Mouse (Mus musculus) embryonic facial prominence, embryonic 11.5 days (tissue): ENCODE data around the gene Creld1. TPM values are rescaled to one million over a fixed set of nuclear protein-coding genes. Genes with fewer than 3 reads are reported as not detected.

Experiments
- ATAC-seq: fragments of 200-750 bp; cut with Nextera tagmentation; replicated peaks from 2 replicates; pipeline ENCODE4 v1.8.0; 2017; ENCODE audit warnings: low read depth; ENCODE audit not compliant: insufficient number of reproducible peaks, low FRiP score, low TSS enrichment
- DNase-seq: peaks from one replicate; pipeline ENCODE4 v3.0.0-alpha.2; 2015; ENCODE audit warnings: low spot score
- H3K27ac ChIP-seq: fragments of 300-500 bp; sonication (generic); replicated peaks from 2 replicates; pipeline ENCODE4 v1.5.1; 2014; ENCODE audit warnings: mild to moderate bottlenecking, low read depth, low read length, control low read depth
- H3K27me3 ChIP-seq: fragments of 300-500 bp; sonication (generic); 2 replicates; pipeline ENCODE4 v1.6.1; 2014; ENCODE audit warnings: mild to moderate bottlenecking, low read length, moderate library complexity, mixed read lengths; ENCODE audit not compliant: control insufficient read depth, insufficient read depth
- H3K36me3 ChIP-seq: fragments of 300-500 bp; sonication (generic); replicated peaks from 2 replicates; pipeline ENCODE4 v1.6.1; 2014; ENCODE audit warnings: low read depth, mild to moderate bottlenecking, low read length, moderate library complexity, mixed read lengths; ENCODE audit not compliant: control insufficient read depth, insufficient read depth
- H3K4me1 ChIP-seq: fragments of 300-500 bp; sonication (generic); 2 replicates; pipeline ENCODE4 v1.6.1; 2014; ENCODE audit warnings: low read length, mixed read lengths; ENCODE audit not compliant: control insufficient read depth, insufficient read depth
- H3K4me2 ChIP-seq: fragments of 300-500 bp; sonication (generic); 2 replicates; pipeline ENCODE4 v1.6.1; 2014; ENCODE audit warnings: low read depth, mild to moderate bottlenecking, control low read depth, low read length, moderate library complexity
- H3K4me3 ChIP-seq: fragments of 300-500 bp; sonication (generic); 2 replicates; pipeline ENCODE4 v1.5.1; 2014; ENCODE audit warnings: low read depth, low read length, control low read depth
- H3K9ac ChIP-seq: fragments of 300-500 bp; sonication (generic); replicated peaks from 2 replicates; pipeline ENCODE4 v1.6.1; 2014; ENCODE audit warnings: mild to moderate bottlenecking, control low read depth, low read length
- H3K9me3 ChIP-seq: fragments of 300-500 bp; sonication (generic); replicated peaks from 2 replicates; pipeline ENCODE4 v1.6.1; 2016; ENCODE audit warnings: mild to moderate bottlenecking, low read length, inconsistent platforms, mixed read lengths; ENCODE audit not compliant: control insufficient read depth
- WGBS: fragments of 180-500 bp; shearing (Covaris S2); extraction: QIAGEN DNeasy Blood & Tissue Kit; methylation state at CpG from one replicate; pipeline ENCODE4 v1.1.7; 2014; 5-methylcytosine and 5-hydroxymethylcytosine counted together
- microRNA-seq: library from miRNA; unstranded; fragments of <30 nt; microRNA quantifications from one replicate; pipeline ENCODE4, GENCODE M21; 2016; ENCODE audit warnings: borderline number of aligned reads
- polyA plus RNA-seq: library from polyadenylated mRNA; unstranded; fragments of >200 nt; fragmentation: Nextera tagmentation; extraction: Ambion mirVana; gene quantifications from 2 replicates; pipeline ENCODE4 v1.2.1, GENCODE M21; 2014

Gene Creld1
- polyA plus RNA-seq, 1 experiment from 2014 or later, result 13.1 TPM

- no peaks in the 10 kb centered on the region for H3K9me3 ChIP-seq
- H3K27ac ChIP-seq, result no peak overlapping the region
- no peak overlapping the region for H3K4me2 ChIP-seq
- no peaks in the 10 kb centered on the region for H3K4me1 ChIP-seq
- H3K9ac ChIP-seq, result no peak overlapping the region
- peaks cover 11% of the 10 kb centered on the region for H3K36me3 ChIP-seq
- 94% methylated on average over 8 of the region's 8 CpGs for WGBS
- H3K27me3 ChIP-seq, result no peaks in the 10 kb centered on the region
- no peak overlapping the region for H3K4me3 ChIP-seq
- ATAC-seq (no peak), DNase-seq (no peak)
Observed at GRCm38 (mm10) chr6:113523420-113523819, 40.3 kb downstream of the Creld1 start.

- Histone ChIP-seq H3K4me3 (peak within 1 kb of the TSS; percentile 63), H3K36me3 (no peaks in the 10 kb centered on the region), H3K9ac (peak within 1 kb of the TSS; percentile 85), H3K4me2 (peak within 1 kb of the TSS; percentile 47), H3K4me1 (no peaks in the 10 kb centered on the region), H3K27me3 (no peaks in the 10 kb centered on the region), H3K9me3 (no peaks in the 10 kb centered on the region), H3K27ac (peak within 1 kb of the TSS; percentile 35)
- DNase-seq, result peak; percentile 94
- peak; percentile 90 for ATAC-seq
- WGBS, result under 1% methylated on average over 47 of the region's 47 CpGs
Observed at GRCm38 (mm10) chr6:113530932-113531839, 48.1 kb downstream of the Creld1 start, which contains the start of the genes Emc3 and Fancd2. Emc3 (minus strand) TSS chr6:113531652. Fancd2 (plus strand) TSS chr6:113531682.

GRCm38 (mm10) chr6:113531840-113532404 lies 48.8 kb downstream of the Creld1 start:
- Histone ChIP-seq H3K4me2 (peak overlapping the region; percentile 47), H3K27ac (peak overlapping the region; percentile 35; the same call in 1 of the 2 replicates), H3K9me3 (no peaks in the 10 kb centered on the region), H3K36me3 (no peaks in the 10 kb centered on the region), H3K4me3 (peak overlapping the region; percentile 63), H3K9ac (peak overlapping the region; percentile 85), H3K27me3 (no peaks in the 10 kb centered on the region), H3K4me1 (no peaks in the 10 kb centered on the region)
- ATAC-seq, result no peak
- 10% methylated on average over 7 of the region's 7 CpGs for WGBS
- peak; percentile 8 for DNase-seq

- H3K4me3 ChIP-seq, result no peak overlapping the region
- H3K9ac ChIP-seq, result no peak overlapping the region
- no peaks in the 10 kb centered on the region for H3K4me1 ChIP-seq
- H3K9me3 ChIP-seq, result no peaks in the 10 kb centered on the region
- DNase-seq, result no peak
- no peaks in the 10 kb centered on the region for H3K36me3 ChIP-seq
- no peak overlapping the region for H3K27ac ChIP-seq
- no peak for ATAC-seq
- H3K27me3 ChIP-seq, result no peaks in the 10 kb centered on the region
- H3K4me2 ChIP-seq, result no peak overlapping the region
- 80% methylated on average over 7 of the region's 7 CpGs for WGBS
Observed at GRCm38 (mm10) chr6:113534886-113535285, 51.8 kb downstream of the Creld1 start.

GRCm38 (mm10) chr6:113541610-113542009 lies 58.5 kb downstream of the Creld1 start:
- Histone ChIP-seq H3K4me1 (no peaks in the 10 kb centered on the region), H3K9ac (no peak overlapping the region), H3K4me3 (no peak overlapping the region), H3K27me3 (no peaks in the 10 kb centered on the region), H3K4me2 (no peak overlapping the region), H3K27ac (no peak overlapping the region), H3K9me3 (no peaks in the 10 kb centered on the region), H3K36me3 (no peaks in the 10 kb centered on the region)
- no peak for ATAC-seq
- WGBS, result 88% methylated on average over 6 of the region's 6 CpGs
- DNase-seq, result no peak

Small RNA genes within 50 kb of the gene (microRNA-seq; reads per million reads assigned to microRNA genes)
- not detected for gene Gm23365

Other genes with a start within 250 kb of the Creld1 start
- 42.5 and 44.8 TPM in 2 replicates for gene Mtmr14, start 245.5 kb upstream of the Creld1 start, polyA plus RNA-seq
- gene Cpne9, start 201.0 kb upstream of the Creld1 start, polyA plus RNA-seq, result 0.10 and 0.14 TPM in 2 replicates
- 17.6 and 21.3 TPM in 2 replicates for gene Brpf1, start 176.2 kb upstream of the Creld1 start, polyA plus RNA-seq
- gene Ogg1, start 156.3 kb upstream of the Creld1 start, polyA plus RNA-seq, result 13.0 and 14.6 TPM in 2 replicates
- 73.5 and 77.1 TPM in 2 replicates for gene Camk1, start 139.3 kb upstream of the Creld1 start, polyA plus RNA-seq
- 44.3 and 51.0 TPM in 2 replicates for gene Tada3, start 105.4 kb upstream of the Creld1 start, polyA plus RNA-seq
- gene Arpc4, start 105.2 kb upstream of the Creld1 start, polyA plus RNA-seq, result 201 and 203 TPM in 2 replicates
- 2.2 and 2.7 TPM in 2 replicates for gene Ttll3, start 94.0 kb upstream of the Creld1 start, polyA plus RNA-seq
- gene Rpusd3, start 64.0 kb upstream of the Creld1 start, polyA plus RNA-seq, result 25.7 and 27.2 TPM in 2 replicates
- not detected in 2 replicates for gene Cidec, start 47.5 kb upstream of the Creld1 start, polyA plus RNA-seq
- 72.6 and 77.6 TPM in 2 replicates for gene Jagn1, start 40.7 kb upstream of the Creld1 start, polyA plus RNA-seq
- gene Il17re, start 24.8 kb upstream of the Creld1 start, polyA plus RNA-seq, result 1.2 and 2.3 TPM in 2 replicates
- 1.3 and 3.5 TPM in 2 replicates for gene Il17rc, start 11.9 kb upstream of the Creld1 start, polyA plus RNA-seq
- gene Prrt3, start 18.6 kb downstream of the Creld1 start, polyA plus RNA-seq, result 0.90 and 1.3 TPM in 2 replicates
- gene Emc3, start 48.4 kb downstream of the Creld1 start, polyA plus RNA-seq, result 83.2 and 85.8 TPM in 2 replicates
- 14.6 and 17.7 TPM in 2 replicates for gene Fancd2, start 48.4 kb downstream of the Creld1 start, polyA plus RNA-seq
- 0.20 TPM in 1 of 2 replicates, not detected in the other for gene Fancd2os, start 117.4 kb downstream of the Creld1 start, polyA plus RNA-seq
- 232 and 233 TPM in 2 replicates for gene Brk1, start 121.5 kb downstream of the Creld1 start, polyA plus RNA-seq
- 56.9 and 64.0 TPM in 2 replicates for gene Vhl, start 140.7 kb downstream of the Creld1 start, polyA plus RNA-seq
- gene Irak2, start 155.2 kb downstream of the Creld1 start, polyA plus RNA-seq, result 2.2 and 4.0 TPM in 2 replicates
- 0.84 and 1.6 TPM in 2 replicates for gene Tatdn2, start 213.8 kb downstream of the Creld1 start, polyA plus RNA-seq
- gene Ghrl, start 236.6 kb downstream of the Creld1 start, polyA plus RNA-seq, result not detected in 2 replicates